Mouse (Mus musculus): Measurements from ENCODE around the gene Odaph. TPM values are rescaled to one million over a fixed set of nuclear protein-coding genes. Genes with fewer than 3 reads are reported as not detected.

Gene Odaph
- 0.64 and 0.77 TPM in 2 replicates for polyA plus RNA-seq (2015; fragmentation: Nextera tagmentation; extraction: Ambion mirVana)

DNA sequence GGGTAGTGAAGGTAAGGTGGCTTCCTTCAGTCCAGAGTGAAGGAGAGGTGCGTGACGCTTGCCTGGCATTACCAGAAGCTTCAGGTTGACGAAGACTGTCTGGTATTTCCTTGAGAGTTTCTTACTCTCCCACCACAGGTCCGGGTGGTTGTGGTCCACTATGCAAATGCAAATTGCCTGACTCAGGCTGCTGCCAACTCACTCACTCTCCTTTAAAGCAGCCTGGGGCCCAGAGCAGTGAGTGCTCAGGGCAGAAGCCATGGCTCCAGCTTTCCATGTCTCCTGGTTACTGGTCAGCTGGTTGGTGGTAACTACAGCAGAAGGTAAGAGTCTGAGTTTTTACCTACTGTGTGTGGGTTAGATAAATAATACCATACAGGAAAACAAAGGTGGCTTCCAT is at the start of gene Odaph:
Gene Odaph (plus strand): TSS at position 240 of the 400 bp plus-strand sequence.

DNA sequence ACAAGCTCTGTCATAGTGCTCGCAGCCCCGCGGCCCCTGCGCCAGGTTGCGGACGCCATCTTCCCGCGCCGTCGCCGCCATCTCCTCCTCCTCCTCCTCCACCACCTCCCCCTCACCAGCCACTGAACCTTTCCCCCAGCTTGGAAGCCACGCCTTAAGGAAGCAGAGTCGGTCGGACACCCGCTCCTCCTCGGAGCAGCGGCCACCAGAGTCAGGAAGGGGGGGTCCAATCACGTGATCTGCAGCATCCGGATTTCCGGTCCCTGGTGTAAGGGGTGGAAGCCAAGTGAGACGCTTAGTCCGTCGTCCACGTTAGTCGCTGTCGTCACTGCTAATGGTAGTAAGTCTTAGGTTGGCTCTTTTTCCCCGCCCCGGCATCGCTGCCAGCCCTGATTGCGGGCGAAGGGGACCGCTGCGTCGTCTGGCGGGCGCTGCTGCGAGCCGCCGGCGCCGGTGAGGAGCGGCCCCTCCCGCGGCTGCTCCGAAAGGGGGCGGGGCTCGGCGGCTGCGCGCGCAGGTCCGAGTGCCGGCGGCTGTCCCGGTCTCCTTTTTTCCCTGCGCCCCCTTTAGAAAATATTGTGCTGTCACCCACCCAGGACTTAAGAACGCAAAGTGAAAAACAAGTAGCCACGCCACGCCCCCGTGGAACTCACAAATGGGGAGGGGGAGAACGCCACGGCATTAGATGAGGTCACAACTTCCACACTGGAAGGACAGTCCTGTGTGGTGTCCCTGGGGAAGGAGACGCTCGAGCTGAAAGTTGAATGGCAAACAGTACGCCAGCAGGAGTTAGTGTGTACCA is 24.4 kb upstream of the Odaph start, which contains the start of gene Rchy1:
Gene Rchy1 (minus strand): TSS at position 430 of the 802 bp plus-strand sequence.

DNA sequence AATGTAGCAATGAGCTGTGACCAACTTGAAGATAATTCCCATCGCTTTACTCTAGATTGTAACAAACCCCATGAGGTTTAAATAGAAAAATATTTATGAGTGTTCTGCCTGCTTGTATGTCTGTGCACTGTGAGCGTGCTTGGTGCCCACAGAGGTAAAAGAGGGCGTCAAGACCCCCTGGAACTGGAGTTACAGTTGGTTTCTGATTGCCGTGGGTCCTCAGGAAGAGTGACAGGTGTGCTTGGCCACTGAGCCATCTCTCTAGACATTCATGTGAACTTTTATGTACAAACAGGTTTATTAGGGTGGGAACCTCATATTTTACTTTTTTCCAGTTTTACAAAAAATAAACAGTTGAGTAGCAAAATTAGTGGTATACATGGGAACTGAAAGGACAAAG is 56.5 kb downstream of the Odaph start, which contains the start of gene Cdkl2:
Gene Cdkl2 (minus strand): TSS at position 101 of the 400 bp plus-strand sequence.

Other genes starting within 250 kb of the Odaph start
- 81.4 and 86.2 TPM in 2 replicates for gene Rchy1, start 24.4 kb upstream of the Odaph start, polyA plus RNA-seq (2015; fragmentation: Nextera tagmentation; extraction: Ambion mirVana)
- gene Cdkl2, start 56.4 kb downstream of the Odaph start, polyA plus RNA-seq (2015; fragmentation: Nextera tagmentation; extraction: Ambion mirVana), result 29.5 and 30.2 TPM in 2 replicates
- gene G3bp2, start 96.2 kb downstream of the Odaph start, polyA plus RNA-seq (2015; fragmentation: Nextera tagmentation; extraction: Ambion mirVana), result 257 and 261 TPM in 2 replicates
- 31.0 and 31.7 TPM in 2 replicates for gene Uso1, start 150.5 kb downstream of the Odaph start, polyA plus RNA-seq (2015; fragmentation: Nextera tagmentation; extraction: Ambion mirVana)
- gene U90926, start 227.9 kb downstream of the Odaph start, polyA plus RNA-seq (2015; fragmentation: Nextera tagmentation; extraction: Ambion mirVana), result not detected in 2 replicates

Data from neural tube, postnatal 0 days (tissue).